Mouse (Mus musculus) megakaryocyte-erythroid progenitor cell, adult 5-6 weeks (primary cell): ENCODE measurements around the gene Ttc38. TPM values are rescaled to one million over a fixed set of nuclear protein-coding genes. Genes with fewer than 3 reads are reported as not detected.

Source experiments
- ATAC-seq: replicated peaks from 2 replicates; pipeline ENCODE4 v1.8.0; 2016; ENCODE audit warnings: mild to moderate bottlenecking, inconsistent platforms; ENCODE audit not compliant: severe bottlenecking, poor library complexity, low FRiP score, low TSS enrichment
- total RNA-seq, 2 experiments: library from RNA; stranded (forward) in 1 of 2; stranded (reverse) in 1 of 2; fragments of 200-1000, 215-1000 nt in 1 of 2; fragments of >200 nt in 1 of 2; fragmentation: Nextera tagmentation in 1 of 2; gene quantifications; 2 replicates each; pipeline ENCODE4 v1.2.3; 2014 to 2017

Gene Ttc38
- total RNA-seq, 2 experiments from 2014 or later: 2.5 to 3.3 TPM

DNA sequence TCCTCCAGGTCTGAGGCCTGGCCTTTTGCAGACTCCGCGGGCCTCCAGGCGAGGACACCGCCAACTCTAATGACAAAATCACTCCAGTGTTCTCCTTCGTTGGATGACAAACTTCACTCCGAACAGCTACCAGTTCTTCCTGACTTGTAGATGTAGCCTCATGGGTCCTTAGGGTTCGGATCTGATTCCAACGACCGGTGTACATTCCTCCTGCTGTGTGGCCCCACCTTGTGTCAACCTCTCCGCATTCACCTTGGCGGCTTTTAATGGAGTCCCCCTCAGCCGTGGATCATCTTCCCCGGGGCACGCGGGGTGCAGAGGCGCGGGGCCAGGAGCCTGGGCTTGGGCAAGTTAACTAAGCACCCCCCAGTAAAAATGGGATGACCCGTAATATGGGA lies 47.4 kb downstream of the Ttc38 start:
- peak; percentile 15; the same call in 1 of the 2 replicates for ATAC-seq

DNA sequence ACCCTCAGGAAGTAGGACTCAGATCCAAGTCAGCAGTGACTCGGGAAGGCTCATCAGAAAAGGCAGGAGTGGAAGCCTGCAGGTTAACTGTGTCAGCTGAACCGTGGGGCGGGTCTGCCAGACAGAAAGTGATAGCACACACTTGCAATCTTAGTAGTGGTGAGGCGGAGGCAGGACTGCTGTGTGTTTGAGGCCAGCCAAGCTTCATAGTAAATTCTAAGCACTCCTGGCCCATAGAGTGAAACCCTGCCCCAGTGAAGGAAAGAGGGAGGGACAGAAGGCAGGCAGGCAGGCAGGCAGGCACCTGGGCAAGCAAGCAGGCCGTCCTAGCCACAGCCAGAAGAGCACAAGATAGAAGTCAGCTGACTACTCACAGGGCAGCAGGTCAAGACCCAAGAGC lies 53.5 kb downstream of the Ttc38 start:
- no peak for ATAC-seq

DNA sequence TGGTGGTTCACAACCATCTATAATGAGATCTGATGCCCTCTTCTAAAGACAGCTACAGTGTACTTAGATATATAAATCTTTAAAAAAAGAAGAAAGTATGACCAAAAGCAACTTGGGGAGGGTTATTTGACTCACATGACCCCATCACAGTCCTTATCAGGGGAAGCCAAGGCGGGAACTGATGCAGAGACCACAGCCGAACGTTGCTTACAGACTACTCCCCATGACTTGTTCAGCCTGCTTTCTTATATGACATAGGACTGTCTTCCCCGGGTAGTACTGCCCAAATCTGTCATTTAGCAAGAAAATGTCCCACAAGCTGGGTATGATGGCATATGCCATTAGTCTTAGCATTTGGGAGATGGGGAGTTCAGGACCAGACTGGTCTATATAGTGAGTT lies 57.1 kb downstream of the Ttc38 start:
- 0 out of 2 replicates have a peak, but pooled peaks have one; percentile 51 for ATAC-seq

DNA sequence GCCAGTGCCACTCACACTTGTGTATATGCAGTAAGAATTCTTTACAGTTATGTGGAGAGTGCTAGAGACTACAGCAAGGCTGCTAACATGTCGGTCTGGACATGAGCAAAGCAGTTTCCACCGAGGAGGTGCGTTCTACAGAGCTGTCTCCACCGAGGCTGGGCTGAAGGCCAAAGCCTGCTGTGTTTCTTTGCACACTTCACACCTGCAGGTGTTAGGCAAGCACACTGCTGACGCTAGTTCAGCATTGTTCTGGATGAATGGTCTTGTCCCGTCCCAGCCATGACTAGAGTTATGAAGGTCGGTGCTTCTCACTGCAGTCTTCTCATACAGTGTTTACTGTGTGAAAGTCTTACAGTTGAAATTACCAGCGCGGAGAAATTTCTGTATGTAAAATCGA lies 59.9 kb downstream of the Ttc38 start:
- no peak for ATAC-seq

DNA sequence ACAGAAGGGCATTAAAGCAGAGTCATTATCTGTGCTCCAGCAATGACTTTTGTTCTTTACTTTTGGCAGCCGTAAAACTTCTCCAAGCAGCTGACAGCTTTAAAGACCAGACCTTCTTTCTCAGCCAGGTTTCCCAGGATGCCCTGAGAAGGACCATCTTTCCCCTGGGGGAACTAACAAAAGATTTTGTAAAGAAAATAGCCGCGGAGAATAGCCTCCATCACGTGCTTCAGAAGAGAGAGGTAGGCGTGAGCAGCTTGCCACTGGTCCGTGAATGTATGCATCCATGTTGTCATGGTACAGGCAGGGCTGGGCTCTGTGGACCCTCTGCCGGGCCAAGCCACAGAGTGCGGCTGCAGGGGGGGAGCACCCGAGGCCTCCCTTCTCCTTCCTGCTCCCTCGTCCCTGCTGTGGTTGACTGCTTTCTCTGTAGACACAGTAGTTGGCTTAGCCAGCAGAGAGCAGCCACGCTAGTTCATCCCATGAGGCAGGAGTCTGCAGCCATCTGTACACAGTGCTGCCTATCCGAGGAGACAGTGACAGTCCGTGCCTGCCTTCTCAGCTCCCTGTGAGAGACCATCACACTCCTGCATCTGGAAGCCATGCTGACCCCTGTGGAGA lies 60.5 kb downstream of the Ttc38 start:
- ATAC-seq: no peak

DNA sequence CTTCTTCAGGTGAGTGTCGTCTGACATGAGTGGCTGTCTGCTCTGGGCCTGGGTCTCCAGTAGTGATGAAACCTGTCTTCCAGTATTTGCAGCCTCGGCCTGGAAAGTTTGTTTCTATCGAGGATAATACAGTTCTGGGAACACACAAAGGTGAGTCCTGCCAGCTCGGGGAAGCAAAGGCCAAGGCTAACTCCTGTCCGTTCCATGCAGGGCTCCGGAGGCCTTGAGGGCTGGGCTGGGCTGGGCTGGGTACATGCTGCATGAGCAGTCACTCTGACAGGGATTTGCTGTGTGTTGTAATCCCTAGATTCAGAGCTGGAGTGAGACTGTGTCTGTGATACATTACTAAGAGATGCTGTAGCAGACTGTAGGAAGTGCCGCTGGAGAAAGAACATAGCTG lies 61.8 kb downstream of the Ttc38 start:
- ATAC-seq: no peak

DNA sequence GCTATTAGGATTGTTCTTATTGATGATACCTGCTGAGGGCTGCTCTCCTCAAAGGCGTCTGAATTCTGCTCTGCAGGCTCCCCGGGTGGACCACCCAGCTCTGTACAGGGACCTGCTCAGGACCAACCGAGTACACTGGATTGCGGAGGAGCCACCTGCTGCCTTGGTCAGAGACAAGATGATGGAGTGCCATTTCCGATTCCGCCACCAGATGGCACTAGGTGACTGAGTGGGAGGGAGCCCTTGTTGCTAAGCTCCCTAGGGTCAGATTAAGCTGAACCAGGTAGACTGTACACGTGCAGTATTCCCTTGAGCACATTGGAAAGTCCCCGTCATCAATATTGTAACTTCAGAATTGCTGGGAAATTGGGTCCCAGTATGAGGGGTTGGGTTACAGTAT lies 64.2 kb downstream of the Ttc38 start:
- ATAC-seq: peak; percentile 69; the same call in 1 of the 2 replicates

DNA sequence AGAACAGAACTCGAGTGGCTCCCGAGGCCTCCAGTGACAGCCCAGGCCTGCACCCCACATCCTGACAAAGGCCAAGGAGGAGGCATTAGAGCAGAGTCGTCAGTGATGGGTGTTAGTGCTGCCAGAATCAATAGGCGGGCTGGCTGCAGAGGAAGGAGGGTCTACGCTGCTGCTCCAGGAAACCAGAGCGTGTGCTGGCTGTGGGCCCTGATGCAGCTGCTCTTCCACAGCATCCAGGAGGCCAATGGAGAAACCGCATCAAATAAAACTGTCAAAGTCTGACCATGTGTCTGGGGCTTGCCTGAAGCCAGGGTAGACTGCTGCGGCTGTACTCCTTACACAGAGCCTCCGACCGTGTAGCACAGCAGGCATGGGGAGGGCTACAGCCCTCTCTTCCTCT lies 65.0 kb downstream of the Ttc38 start:
- ATAC-seq: no peak

DNA sequence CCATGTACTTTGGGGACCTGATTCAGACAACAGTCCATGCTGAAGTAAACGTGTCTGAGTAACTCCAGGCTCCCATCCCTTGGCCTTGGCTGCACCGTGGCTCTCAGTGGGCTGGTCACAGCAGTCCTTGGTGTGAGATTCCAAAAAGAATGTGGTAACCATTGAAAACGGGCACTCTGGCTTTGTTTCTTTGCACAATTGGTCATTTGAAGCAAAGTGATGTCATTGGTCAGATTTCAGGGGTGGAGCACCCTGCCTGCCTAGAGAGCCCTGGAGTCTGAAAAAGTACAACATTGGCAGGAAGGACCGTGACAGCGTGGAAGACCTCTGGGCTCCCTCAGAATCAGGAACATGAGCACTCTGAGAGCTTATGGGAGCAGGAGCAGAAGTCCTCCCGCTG lies 67.3 kb downstream of the Ttc38 start:
- ATAC-seq: no peak

DNA sequence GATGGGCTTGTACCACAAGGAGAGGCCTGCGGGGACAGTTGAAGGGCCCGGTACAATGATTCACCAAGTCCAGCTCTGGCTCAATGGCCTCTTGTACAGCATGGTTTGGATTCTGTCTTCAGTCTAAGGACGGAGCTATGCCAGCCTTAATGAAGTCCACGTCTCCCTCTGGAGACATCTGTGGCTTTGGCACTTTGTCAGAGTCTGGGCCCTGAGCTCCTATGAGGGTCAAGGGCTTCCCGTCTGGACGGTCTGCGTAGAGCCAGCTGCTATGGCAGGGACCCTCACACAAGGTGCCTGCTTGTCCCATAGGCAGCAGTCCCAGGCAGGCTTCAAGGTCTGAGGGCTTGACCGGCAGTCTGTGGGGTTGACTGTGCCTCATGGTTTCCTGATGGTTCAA lies 68.2 kb downstream of the Ttc38 start:
- no peak for ATAC-seq

DNA sequence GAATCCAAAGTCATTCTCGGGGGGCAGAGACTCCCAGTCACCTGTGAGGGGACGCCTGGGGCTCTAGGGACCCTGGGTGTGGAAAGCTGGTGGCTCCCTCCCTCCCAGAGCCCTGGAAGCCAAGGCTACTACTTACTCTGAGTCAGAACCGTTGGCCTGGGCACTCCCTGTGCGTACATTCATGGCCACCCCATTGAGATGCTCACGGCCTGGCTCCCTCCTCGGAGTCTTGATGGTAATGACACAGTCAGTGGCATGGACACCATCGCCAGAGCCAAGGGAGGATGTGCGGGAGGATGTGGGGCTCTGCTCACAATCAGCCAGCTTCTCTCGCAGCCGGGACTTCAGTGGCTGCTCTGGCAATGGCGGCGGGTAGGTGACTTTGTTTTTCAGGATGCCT lies 68.7 kb downstream of the Ttc38 start:
- no peak for ATAC-seq

DNA sequence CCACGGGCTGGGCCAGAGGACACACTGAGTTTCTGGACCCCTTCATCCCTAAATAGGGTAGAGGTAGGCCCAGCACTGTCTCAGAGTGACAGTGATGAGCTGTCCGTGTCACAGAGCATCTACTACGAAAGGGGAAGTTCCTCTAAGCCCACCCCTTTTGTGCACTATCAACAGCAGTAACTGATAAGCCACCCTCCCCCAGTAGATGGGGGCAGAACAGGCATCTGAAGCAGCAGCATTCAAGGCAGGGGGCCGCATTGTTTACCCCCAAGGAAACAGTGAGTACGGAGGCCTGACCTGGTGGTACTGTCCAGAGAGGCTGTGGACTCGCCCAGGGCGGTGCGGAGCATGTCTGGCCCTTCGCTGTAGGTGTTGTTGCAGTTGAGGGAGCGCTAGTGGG lies 70.4 kb downstream of the Ttc38 start:
- no peak for ATAC-seq

DNA sequence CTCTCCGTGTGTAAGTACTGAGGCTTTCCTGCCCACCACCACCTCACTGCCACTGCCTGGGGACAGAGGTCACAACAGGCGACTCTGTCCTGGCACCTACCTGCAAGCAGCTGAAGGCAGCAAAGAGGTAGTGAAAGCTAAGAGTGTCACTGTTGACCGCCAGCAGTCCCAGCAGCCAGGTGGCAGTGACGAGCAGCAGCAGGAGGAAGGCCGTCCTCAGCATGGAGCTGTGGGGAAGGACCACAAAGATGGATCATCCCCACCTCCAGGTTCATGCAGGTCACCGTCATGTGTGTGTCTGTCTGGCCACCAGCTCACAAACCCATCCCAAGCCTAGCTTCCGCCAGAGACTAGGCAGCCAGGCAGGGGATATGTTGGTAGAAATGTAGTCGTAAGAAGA lies 71.7 kb downstream of the Ttc38 start:
- ATAC-seq: no peak

Other genes starting within 250 kb of the Ttc38 start
- gene Wnt7b, start 249.8 kb upstream of the Ttc38 start, total RNA-seq (2014; fragmentation: Nextera tagmentation): not detected in 2 replicates
- gene Wnt7b, start 249.8 kb upstream of the Ttc38 start, total RNA-seq (2017): not detected in 2 replicates
- not detected in 2 replicates for gene Ppara, start 97.3 kb upstream of the Ttc38 start, total RNA-seq (2014; fragmentation: Nextera tagmentation)
- gene Ppara, start 97.3 kb upstream of the Ttc38 start, total RNA-seq (2017): not detected in 2 replicates
- gene Cdpf1, start 20.6 kb upstream of the Ttc38 start, total RNA-seq (2014; fragmentation: Nextera tagmentation): 36.1 and 43.8 TPM in 2 replicates
- 13.9 and 29.1 TPM in 2 replicates for gene Cdpf1, start 20.6 kb upstream of the Ttc38 start, total RNA-seq (2017)
- 0.04 and 0.35 TPM in 2 replicates for gene Pkdrej, start 10.6 kb upstream of the Ttc38 start, total RNA-seq (2014; fragmentation: Nextera tagmentation)
- gene Pkdrej, start 10.6 kb upstream of the Ttc38 start, total RNA-seq (2017): 0.33 TPM in 1 of 2 replicates, not detected in the other
- gene Gtse1, start 27.4 kb downstream of the Ttc38 start, total RNA-seq (2014; fragmentation: Nextera tagmentation): 20.8 and 23.9 TPM in 2 replicates
- gene Gtse1, start 27.4 kb downstream of the Ttc38 start, total RNA-seq (2017): 10.9 and 23.2 TPM in 2 replicates
- gene Trmu, start 47.0 kb downstream of the Ttc38 start, total RNA-seq (2014; fragmentation: Nextera tagmentation): 48.0 and 76.0 TPM in 2 replicates
- gene Trmu, start 47.0 kb downstream of the Ttc38 start, total RNA-seq (2017): 39.2 and 49.8 TPM in 2 replicates
- gene Celsr1, start 201.5 kb downstream of the Ttc38 start, total RNA-seq (2014; fragmentation: Nextera tagmentation): 3.8 and 7.5 TPM in 2 replicates
- 1.3 and 9.0 TPM in 2 replicates for gene Celsr1, start 201.5 kb downstream of the Ttc38 start, total RNA-seq (2017)
- 24.9 and 41.8 TPM in 2 replicates for gene Gramd4, start 225.4 kb downstream of the Ttc38 start, total RNA-seq (2014; fragmentation: Nextera tagmentation)
- gene Gramd4, start 225.4 kb downstream of the Ttc38 start, total RNA-seq (2017): 35.8 and 52.4 TPM in 2 replicates